Mouse (Mus musculus) mouse embryonic stem cell (cell line): ENCODE measurements around the gene 2210408I21Rik.
"Not testable (repeated sequence)": the region's sequence is repeated elsewhere in the genome, so short reads cannot be mapped to it uniquely, and the experiment has no call there.

Source experiments
- in situ Hi-C, 2 experiments: fragments of 300-500 bp; cut with MboI; formaldehyde crosslinking; loops; 1 replicate in 1 of 2; 3 replicates in 1 of 2; pipeline ENCODE4 v1.14.3; 2019 to 2020; ENCODE audit warnings: low sequenced_read_pairs in 2 of 2, low pct_unique_long_range_greater_than_20kb in 1 of 2, mixed read lengths in 1 of 2; ENCODE audit not compliant: unreplicated experiment in 1 of 2

2210408I21Rik gene

GRCm38 (mm10) chr13:77134931-77135620 is at the start of gene 2210408I21Rik, which contains the start of gene Slf1:
Gene 2210408I21Rik, plus strand, starts transcription at chr13:77135540.
Gene Slf1, minus strand, starts transcription at chr13:77135473.
- in situ Hi-C loops: no loop called here

DNA sequence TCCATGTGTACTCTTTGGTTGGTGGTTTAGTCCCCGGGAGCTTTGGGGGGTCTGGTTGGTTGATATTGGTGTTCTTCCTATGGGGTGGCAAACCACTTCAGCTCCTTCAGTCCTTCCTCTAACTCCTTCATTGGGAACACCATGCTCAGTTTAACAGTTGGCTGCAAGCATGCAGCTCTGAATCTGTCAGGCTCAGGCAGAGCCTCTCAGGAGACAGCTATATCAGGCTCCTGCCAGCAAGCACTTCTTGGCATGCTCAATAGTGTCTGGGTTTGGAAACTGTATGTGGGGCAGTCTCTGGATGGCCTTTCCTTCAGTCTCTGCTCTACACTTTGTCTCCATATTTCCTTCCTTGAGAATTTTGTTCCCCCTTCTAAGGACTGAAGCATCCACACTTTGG is 42.5 kb upstream of the 2210408I21Rik start:
- in situ Hi-C loops: not testable (repeated sequence)

GRCm38 (mm10) chr13:77107734-77108133 is 27.6 kb upstream of the 2210408I21Rik start:
- in situ Hi-C loops: no loop called here

DNA sequence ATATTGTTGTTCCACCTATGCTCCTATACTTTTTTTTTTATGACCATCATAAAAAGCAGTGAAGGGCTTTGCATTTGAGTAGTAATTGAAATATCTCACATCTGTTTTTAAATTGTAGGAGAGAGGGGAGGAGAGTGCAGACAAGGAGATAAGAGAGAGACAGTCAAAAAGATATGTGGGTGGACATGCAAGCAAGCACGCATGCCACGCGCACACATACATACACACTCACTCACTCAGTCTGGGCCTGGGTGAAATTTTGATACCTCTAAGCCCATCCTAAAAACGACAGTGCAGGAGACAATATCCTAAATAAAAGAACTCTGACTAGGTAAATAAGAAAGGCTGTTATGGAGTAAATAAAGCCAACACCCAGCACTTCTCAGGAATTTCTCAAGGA is 16.6 kb upstream of the 2210408I21Rik start:
- in situ Hi-C loops: no loop called here

DNA sequence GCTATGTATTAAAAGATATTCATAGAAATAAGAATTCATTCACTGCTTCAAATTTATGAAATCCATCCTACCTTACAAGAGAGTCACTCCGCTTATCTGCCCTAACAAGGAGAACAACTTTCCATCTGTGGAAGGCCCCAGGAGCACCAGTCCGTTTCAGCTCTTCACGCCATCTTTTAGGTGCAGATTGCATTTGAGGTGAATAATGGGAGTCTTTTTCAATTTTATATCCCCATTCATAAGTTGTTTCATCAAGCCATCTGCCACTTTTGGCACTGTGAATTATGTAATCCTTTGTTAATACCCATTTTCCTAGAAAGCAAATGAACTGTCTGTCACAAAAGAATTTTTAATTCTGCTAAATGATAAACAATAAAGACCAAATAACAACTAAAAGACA is 10.2 kb upstream of the 2210408I21Rik start:
- in situ Hi-C loops: no loop called here

DNA sequence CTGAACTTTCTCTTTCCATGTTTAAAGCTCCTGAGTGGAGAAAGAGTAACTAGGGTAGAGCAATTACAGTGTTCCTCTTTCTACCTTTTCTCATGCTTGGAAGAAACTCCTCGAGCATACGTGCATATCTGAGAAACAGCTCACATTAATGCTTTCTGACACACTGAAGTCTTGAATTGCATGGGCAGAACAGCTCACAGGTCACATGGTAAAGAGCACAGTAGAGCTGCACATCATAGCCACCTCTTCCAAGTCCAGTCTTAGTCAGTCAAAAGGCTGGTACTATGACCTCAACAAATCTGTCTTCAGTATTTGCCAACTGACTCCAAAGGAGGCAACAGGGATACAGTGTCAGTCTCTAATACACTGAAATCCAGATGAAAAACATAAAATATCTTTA is 7.1 kb upstream of the 2210408I21Rik start:
- in situ Hi-C loops: no loop called here

- in situ Hi-C loops: no loop called here
Measured at GRCm38 (mm10) chr13:77131132-77131531, 4.2 kb upstream of the 2210408I21Rik start.

GRCm38 (mm10) chr13:77135621-77135981 is 261 bp downstream of the 2210408I21Rik start:
- in situ Hi-C loops: no loop called here

DNA sequence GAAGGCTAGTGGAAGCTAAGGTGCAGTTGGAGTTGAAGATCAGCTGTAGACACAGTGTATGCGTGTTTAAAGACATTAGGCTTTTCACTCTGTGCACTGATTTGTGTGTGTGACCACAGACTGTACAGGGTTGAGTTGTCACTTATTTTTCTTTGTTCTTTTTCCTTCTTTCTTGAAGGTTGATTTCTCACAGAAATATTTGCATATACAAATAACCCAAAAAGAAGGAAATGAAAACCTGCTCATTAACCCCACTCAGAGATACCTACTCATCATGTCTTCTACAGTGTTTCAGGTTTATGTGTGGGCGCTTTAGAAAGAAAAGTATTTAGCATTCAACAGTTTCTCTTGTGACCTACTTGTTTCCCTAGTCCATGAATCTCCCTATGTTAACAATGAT is 5.5 kb downstream of the 2210408I21Rik start:
- in situ Hi-C loops: no loop called here

DNA sequence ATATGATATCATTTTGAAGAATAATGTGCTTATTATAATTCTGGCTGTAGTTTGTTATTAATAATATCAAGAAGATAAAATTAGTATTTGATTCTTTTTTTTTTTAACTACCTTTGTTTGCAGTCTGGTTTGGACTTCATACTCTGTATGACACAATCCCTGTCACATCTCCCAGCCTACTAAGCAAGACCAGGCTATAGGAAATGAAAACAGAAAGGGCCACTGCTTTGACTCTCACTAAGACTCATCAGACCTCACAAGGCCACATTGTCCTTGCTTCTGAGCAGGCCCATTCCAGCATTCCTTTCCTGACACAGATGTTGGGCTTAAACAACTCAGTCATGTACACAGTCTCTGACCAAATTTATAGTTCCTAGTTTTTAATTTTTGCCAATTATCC is 42.6 kb downstream of the 2210408I21Rik start:
- in situ Hi-C loops: no loop called here

DNA sequence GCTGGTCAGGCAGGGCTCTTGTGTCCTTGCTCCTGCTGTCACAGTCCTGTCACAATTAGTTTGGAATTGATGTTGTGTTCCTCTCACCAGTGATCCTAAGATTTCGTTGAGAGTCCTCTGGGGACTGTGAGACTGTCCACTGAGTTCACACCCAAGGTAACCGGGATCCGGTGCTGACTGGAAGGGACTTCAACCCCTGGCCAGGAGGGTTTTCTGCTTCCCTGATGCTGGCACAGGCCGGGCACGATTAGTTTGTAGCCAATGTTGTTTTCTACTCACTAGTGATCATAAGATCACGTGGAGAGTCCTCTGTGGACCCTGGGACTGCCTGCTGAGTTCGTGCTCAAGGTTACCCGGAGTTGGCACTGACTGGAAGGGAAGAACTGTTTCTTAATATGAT is 55.3 kb downstream of the 2210408I21Rik start:
- in situ Hi-C loops: no loop called here

GRCm38 (mm10) chr13:77192201-77192600 is 56.9 kb downstream of the 2210408I21Rik start:
- in situ Hi-C loops: no loop called here

DNA sequence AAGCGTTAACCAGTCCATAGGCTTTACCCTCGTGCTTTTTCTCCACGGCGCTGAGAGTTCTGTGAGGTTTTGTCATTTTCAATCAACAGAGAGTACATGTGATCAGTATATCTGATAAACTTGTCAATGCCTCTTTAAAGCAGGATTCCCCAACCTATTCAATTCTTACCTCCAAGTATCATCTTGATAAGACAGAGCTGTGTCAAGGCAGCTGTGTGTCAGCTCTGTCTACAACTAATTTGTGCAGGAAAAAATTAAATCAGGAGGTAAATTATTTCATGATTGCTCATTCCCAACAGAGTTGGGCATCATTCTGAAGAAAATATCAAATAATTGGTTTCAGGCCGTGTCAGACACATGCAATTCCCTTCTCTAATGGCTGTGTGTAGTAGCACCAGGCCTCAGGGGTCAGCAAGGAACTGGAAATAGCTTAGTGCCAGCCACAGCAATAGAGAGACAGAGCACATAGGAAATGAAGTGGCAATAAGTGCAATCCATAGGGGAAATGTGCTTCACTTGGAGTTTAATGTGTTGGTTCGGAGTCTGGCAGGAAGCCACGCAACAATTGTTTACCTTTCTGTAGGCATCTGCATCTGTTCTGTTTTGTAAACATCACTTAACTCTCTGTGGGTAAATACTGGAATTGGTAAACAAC is 73.6 kb downstream of the 2210408I21Rik start:
- in situ Hi-C loops: no loop called here

DNA sequence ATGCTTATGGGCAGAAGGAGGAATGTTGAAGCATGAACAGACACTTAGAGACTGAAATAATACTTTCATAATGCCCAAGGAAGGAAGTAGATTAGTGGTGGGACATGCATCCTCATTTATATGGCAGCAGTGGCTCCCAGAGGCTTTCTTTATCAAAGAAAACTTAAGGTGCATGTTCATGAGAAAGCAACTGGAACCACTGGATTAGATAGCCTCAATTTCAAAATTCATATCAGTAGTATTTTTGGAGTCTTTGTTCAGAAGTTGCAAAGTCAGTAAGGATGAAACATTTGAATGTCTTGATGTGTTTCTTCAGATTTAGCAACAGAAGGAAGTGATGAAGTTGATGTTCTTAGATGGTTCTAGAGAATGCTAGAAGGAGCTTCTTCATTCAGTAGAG is 77.9 kb downstream of the 2210408I21Rik start:
- in situ Hi-C loops: no loop called here

DNA sequence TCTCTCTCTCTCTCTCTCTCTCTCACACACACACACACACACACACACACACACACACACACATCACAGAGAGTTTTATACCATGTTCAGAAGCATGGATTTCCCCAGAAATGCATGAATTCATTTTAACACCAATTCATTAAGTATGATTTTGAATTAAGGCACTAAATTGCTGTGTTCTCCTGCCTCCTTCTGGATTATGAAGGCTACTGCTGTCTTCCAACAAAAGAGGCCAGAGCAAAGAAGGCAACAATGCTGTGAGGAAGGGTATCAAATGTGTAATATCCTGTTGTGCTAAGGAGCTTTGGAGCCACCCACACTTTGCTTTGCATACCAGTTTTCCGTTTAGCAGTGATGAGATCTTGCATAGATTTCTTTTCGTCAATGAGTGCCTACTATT is 80.1 kb downstream of the 2210408I21Rik start:
- in situ Hi-C loops: no loop called here

DNA sequence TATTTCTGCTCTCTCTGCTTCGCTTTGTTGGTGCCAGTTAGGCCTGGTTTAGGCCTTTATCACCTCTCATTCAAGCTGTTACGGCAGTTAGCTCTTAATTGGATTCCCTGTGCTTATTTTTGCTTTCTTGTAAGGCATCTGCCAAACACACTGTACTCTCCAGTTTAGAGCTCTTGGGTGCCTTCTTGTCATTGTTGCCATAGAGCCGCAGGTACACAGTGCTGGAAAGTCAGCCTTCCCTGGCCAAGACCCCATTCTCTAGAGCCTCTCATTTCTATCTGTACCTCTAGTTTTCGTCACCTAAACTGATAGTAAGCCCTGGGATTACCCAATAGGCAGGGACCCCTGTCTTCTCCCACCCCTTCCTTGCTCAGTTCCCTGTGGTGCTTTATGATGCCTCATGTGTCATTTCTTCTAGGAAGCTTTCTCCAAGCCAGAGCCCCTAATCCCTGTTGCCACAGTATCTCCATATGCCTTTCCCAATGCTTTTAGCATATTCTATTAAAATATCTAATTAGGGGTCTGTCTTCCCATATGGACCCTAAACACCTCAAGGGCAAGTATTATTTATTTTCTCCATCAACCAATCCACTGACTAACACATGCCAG is 82.4 kb downstream of the 2210408I21Rik start:
- in situ Hi-C loops: no loop called here

DNA sequence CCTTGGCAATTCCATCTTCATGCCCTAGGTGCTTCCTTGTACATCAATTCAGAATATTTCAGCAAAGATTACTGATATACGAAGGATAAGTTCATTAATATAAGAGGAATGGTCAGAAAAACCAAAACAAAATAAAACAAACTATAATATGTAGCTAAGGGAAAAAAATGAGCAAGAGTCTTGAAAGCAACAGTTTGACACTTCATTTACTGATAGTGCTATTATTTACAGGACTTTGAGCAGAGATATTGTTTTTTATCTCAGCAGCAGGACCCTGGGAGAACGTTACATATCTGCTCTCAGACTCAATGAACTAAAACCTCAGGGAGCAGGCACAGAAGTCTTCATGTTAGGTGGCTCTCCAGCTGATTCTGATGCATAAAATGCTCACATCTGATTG is 85.7 kb downstream of the 2210408I21Rik start:
- in situ Hi-C loops: no loop called here

GRCm38 (mm10) chr13:77256541-77256940 is 121.2 kb downstream of the 2210408I21Rik start:
- in situ Hi-C loops: loop anchor here in 1 of 2 experiments (25.0 kb wide), 1 partner anchor 294 kb away; no protein-coding TSS in a partner anchor

- in situ Hi-C loops: loop anchor here in 1 of 2 experiments (25.0 kb wide), 1 partner anchor 301 kb away; no protein-coding TSS in a partner anchor
Measured at GRCm38 (mm10) chr13:77262715-77263338, 127.5 kb downstream of the 2210408I21Rik start.
